Mouse (Mus musculus) thymus, adult 2 months (tissue): ENCODE measurements around the gene Nckap5. TPM values are rescaled to one million over a fixed set of nuclear protein-coding genes. Genes with fewer than 3 reads are reported as not detected.
"Not testable (repeated sequence)": the region's sequence is repeated elsewhere in the genome, so short reads cannot be mapped to it uniquely, and the experiment has no call there.

Experiments
- DNase-seq: peaks from one replicate; pipeline ENCODE4 v3.0.0; 2021
- H3K27ac ChIP-seq: fragments of 200-500 bp; 2 replicates; pipeline ENCODE4 v1.5.1; 2012; ENCODE audit warnings: low read length, control low read depth; ENCODE audit not compliant: control insufficient read depth, insufficient read depth
- H3K27me3 ChIP-seq: fragments of 200-500 bp; 2 replicates; pipeline ENCODE4 v1.6.1; 2012; ENCODE audit warnings: mild to moderate bottlenecking, low read length, moderate library complexity, mixed read lengths; ENCODE audit not compliant: control insufficient read depth, insufficient read depth
- H3K36me3 ChIP-seq: fragments of 200-500 bp; 2 replicates; pipeline ENCODE4 v1.6.1; 2012; ENCODE audit warnings: mild to moderate bottlenecking, low read length, moderate library complexity; ENCODE audit not compliant: control insufficient read depth, insufficient read depth
- H3K4me1 ChIP-seq: fragments of 200-500 bp; replicated peaks from 2 replicates; pipeline ENCODE4 v1.6.1; 2012; ENCODE audit warnings: low read length; ENCODE audit not compliant: control insufficient read depth, insufficient read depth
- H3K4me3 ChIP-seq: fragments of 200-500 bp; 2 replicates; pipeline ENCODE4 v1.5.1; 2012; ENCODE audit warnings: mild to moderate bottlenecking, low read length, control low read depth, moderate library complexity; ENCODE audit not compliant: control insufficient read depth, insufficient read depth
- CTCF ChIP-seq: fragments of 200-500 bp; IDR thresholded peaks from 2 replicates; pipeline ENCODE4 v1.5.1; 2012; ENCODE audit warnings: mild to moderate bottlenecking, control low read depth, low read length, moderate library complexity, borderline replicate concordance; ENCODE audit not compliant: control insufficient read depth, poor library complexity, insufficient read depth; ENCODE audit errors: extremely low read depth
- POLR2A ChIP-seq: fragments of 200-500 bp; IDR thresholded peaks from 2 replicates; pipeline ENCODE4 v1.6.1; 2012; ENCODE audit warnings: mild to moderate bottlenecking, low read length, control low read depth, moderate library complexity; ENCODE audit not compliant: control insufficient read depth, poor library complexity, insufficient read depth; ENCODE audit errors: extremely low read depth
- WGBS: fragments of 180-500 bp; shearing (Covaris S2); methylation state at CpG from one replicate; pipeline ENCODE4 v1.1.7; 2018; 5-methylcytosine and 5-hydroxymethylcytosine counted together
- polyA plus RNA-seq: library from polyadenylated mRNA; depleted of rRNA; stranded (reverse); fragments of >200 nt; gene quantifications from 2 replicates; pipeline ENCODE4 v1.2.3, GENCODE M21; 2012

Nckap5 gene
- polyA plus RNA-seq, 1 experiment = 0.50 TPM

- WGBS = 85% methylated on average over 5 of the region's 5 CpGs
- TF ChIP-seq POLR2A (no peak), CTCF (no peak)
- Histone ChIP-seq H3K27ac (no peak overlapping the region), H3K27me3 (no peaks in the 10 kb centered on the region), H3K36me3 (no peaks in the 10 kb centered on the region), H3K4me3 (no peak overlapping the region), H3K4me1 (no peaks in the 10 kb centered on the region)
- no peak for DNase-seq
Measured at GRCm38 (mm10) chr1:126123111-126123510, 707.5 kb downstream of the Nckap5 start.

- TF ChIP-seq POLR2A (no peak), CTCF (no peak)
- Histone ChIP-seq H3K36me3 (no peaks in the 10 kb centered on the region), H3K4me3 (no peak overlapping the region), H3K4me1 (no peaks in the 10 kb centered on the region), H3K27me3 (no peaks in the 10 kb centered on the region), H3K27ac (no peak overlapping the region)
- no peak for DNase-seq
- WGBS = 86% methylated on average over 8 of the region's 8 CpGs
Measured at GRCm38 (mm10) chr1:126120506-126120905, 710.1 kb downstream of the Nckap5 start.

GRCm38 (mm10) chr1:126116034-126116433 lies 714.6 kb downstream of the Nckap5 start:
- WGBS = 89% methylated on average over 3 of the region's 3 CpGs

GRCm38 (mm10) chr1:126105673-126106256 lies 724.8 kb downstream of the Nckap5 start:
- Histone ChIP-seq H3K4me3 (no peak overlapping the region), H3K36me3 (no peaks in the 10 kb centered on the region), H3K27me3 (no peaks in the 10 kb centered on the region), H3K27ac (no peak overlapping the region), H3K4me1 (no peaks in the 10 kb centered on the region)
- no peak for TF ChIP-seq POLR2A
- TF ChIP-seq CTCF = no peak
- WGBS = 92% methylated on average over 3 of the region's 3 CpGs
- no peak for DNase-seq

More at GRCm38 (mm10) chr1:126116034-126116433, 714.6 kb downstream of the Nckap5 start:
- Histone ChIP-seq H3K36me3 (no peaks in the 10 kb centered on the region), H3K4me1 (no peaks in the 10 kb centered on the region), H3K27ac (no peak overlapping the region), H3K27me3 (no peaks in the 10 kb centered on the region), H3K4me3 (no peak overlapping the region)
- no peak for DNase-seq
- TF ChIP-seq CTCF = no peak
- no peak for TF ChIP-seq POLR2A

GRCm38 (mm10) chr1:126094346-126094745 lies 736.3 kb downstream of the Nckap5 start:
- Histone ChIP-seq H3K27ac (no peak overlapping the region), H3K27me3 (no peaks in the 10 kb centered on the region), H3K36me3 (no peaks in the 10 kb centered on the region), H3K4me3 (no peak overlapping the region), H3K4me1 (no peaks in the 10 kb centered on the region)
- DNase-seq = no peak
- TF ChIP-seq POLR2A = no peak
- TF ChIP-seq CTCF = no peak
- WGBS = 96% methylated on average over 4 of the region's 4 CpGs

- H3K27me3 ChIP-seq, H3K36me3 ChIP-seq, H3K4me1 ChIP-seq, H3K4me3 ChIP-seq, DNase-seq, H3K27ac ChIP-seq: not testable (repeated sequence)
- WGBS = 96% methylated on average over 2 of the region's 2 CpGs
Measured at GRCm38 (mm10) chr1:126091979-126092378, 738.6 kb downstream of the Nckap5 start.

GRCm38 (mm10) chr1:126087181-126087580 lies 743.4 kb downstream of the Nckap5 start:
- no peaks in the 10 kb centered on the region for H3K27me3 ChIP-seq
- no peaks in the 10 kb centered on the region for H3K36me3 ChIP-seq
- no peaks in the 10 kb centered on the region for H3K4me1 ChIP-seq
- DNase-seq = no peak
- no peak overlapping the region for H3K27ac ChIP-seq
- 94% methylated on average over 7 of the region's 7 CpGs for WGBS
- no peak for TF ChIP-seq CTCF
- no peak for TF ChIP-seq POLR2A
- H3K4me3 ChIP-seq = no peak overlapping the region
